Mouse (Mus musculus) embryonic facial prominence, embryonic 11.5 days (tissue): ENCODE measurements around the gene Ms4a4d. TPM values are rescaled to one million over a fixed set of nuclear protein-coding genes. Genes with fewer than 3 reads are reported as not detected.

ENCODE experiments used
- ATAC-seq: fragments of 200-750 bp; cut with Nextera tagmentation; replicated peaks from 2 replicates; pipeline ENCODE4 v1.8.0; 2017; ENCODE audit warnings: low read depth; ENCODE audit not compliant: insufficient number of reproducible peaks, low FRiP score, low TSS enrichment
- DNase-seq: peaks from one replicate; pipeline ENCODE4 v3.0.0-alpha.2; 2015; ENCODE audit warnings: low spot score
- H3K27ac ChIP-seq: fragments of 300-500 bp; sonication (generic); replicated peaks from 2 replicates; pipeline ENCODE4 v1.5.1; 2014; ENCODE audit warnings: mild to moderate bottlenecking, low read depth, low read length, control low read depth
- H3K27me3 ChIP-seq: fragments of 300-500 bp; sonication (generic); 2 replicates; pipeline ENCODE4 v1.6.1; 2014; ENCODE audit warnings: mild to moderate bottlenecking, low read length, moderate library complexity, mixed read lengths; ENCODE audit not compliant: control insufficient read depth, insufficient read depth
- H3K36me3 ChIP-seq: fragments of 300-500 bp; sonication (generic); replicated peaks from 2 replicates; pipeline ENCODE4 v1.6.1; 2014; ENCODE audit warnings: low read depth, mild to moderate bottlenecking, low read length, moderate library complexity, mixed read lengths; ENCODE audit not compliant: control insufficient read depth, insufficient read depth
- H3K4me1 ChIP-seq: fragments of 300-500 bp; sonication (generic); 2 replicates; pipeline ENCODE4 v1.6.1; 2014; ENCODE audit warnings: low read length, mixed read lengths; ENCODE audit not compliant: control insufficient read depth, insufficient read depth
- H3K4me2 ChIP-seq: fragments of 300-500 bp; sonication (generic); 2 replicates; pipeline ENCODE4 v1.6.1; 2014; ENCODE audit warnings: low read depth, mild to moderate bottlenecking, control low read depth, low read length, moderate library complexity
- H3K4me3 ChIP-seq: fragments of 300-500 bp; sonication (generic); 2 replicates; pipeline ENCODE4 v1.5.1; 2014; ENCODE audit warnings: low read depth, low read length, control low read depth
- H3K9ac ChIP-seq: fragments of 300-500 bp; sonication (generic); replicated peaks from 2 replicates; pipeline ENCODE4 v1.6.1; 2014; ENCODE audit warnings: mild to moderate bottlenecking, control low read depth, low read length
- H3K9me3 ChIP-seq: fragments of 300-500 bp; sonication (generic); replicated peaks from 2 replicates; pipeline ENCODE4 v1.6.1; 2016; ENCODE audit warnings: mild to moderate bottlenecking, low read length, inconsistent platforms, mixed read lengths; ENCODE audit not compliant: control insufficient read depth
- WGBS: fragments of 180-500 bp; shearing (Covaris S2); extraction: QIAGEN DNeasy Blood & Tissue Kit; methylation state at CpG from one replicate; pipeline ENCODE4 v1.1.7; 2014; 5-methylcytosine and 5-hydroxymethylcytosine counted together
- polyA plus RNA-seq: library from polyadenylated mRNA; unstranded; fragments of >200 nt; fragmentation: Nextera tagmentation; extraction: Ambion mirVana; gene quantifications from 2 replicates; pipeline ENCODE4 v1.2.1, GENCODE M21; 2014

The Ms4a4d gene
- polyA plus RNA-seq, 1 experiment from 2014 or later: 0.49 TPM

DNA sequence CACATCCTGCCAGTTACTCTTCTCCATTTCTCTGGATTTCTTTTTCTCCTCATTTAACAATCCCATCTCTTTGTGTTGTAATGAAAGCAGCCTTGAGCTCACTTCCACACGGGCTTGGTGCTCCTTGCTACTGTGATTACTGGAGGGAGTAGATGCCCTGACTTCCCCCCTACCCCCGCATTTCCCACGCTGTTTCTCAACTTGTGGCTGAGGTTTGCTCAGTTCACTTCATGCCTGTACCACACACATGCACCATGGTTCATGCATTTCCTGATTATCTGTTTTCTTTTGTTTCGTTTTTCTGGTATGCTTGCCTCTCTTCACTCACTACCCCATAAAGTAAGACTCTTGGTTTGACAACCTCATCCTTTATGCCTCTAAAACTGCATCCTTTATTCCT lies 52.6 kb downstream of the Ms4a4d start:
- Histone ChIP-seq H3K4me2 (no peak overlapping the region), H3K27me3 (no peaks in the 10 kb centered on the region), H3K9me3 (no peaks in the 10 kb centered on the region), H3K27ac (no peak overlapping the region), H3K4me3 (no peak overlapping the region), H3K4me1 (no peaks in the 10 kb centered on the region), H3K36me3 (no peaks in the 10 kb centered on the region), H3K9ac (no peak overlapping the region)
- DNase-seq (no peak), ATAC-seq (no peak)
- whole genome bisulfite sequencing: 66% methylated on average over 4 of the region's 4 CpGs

DNA sequence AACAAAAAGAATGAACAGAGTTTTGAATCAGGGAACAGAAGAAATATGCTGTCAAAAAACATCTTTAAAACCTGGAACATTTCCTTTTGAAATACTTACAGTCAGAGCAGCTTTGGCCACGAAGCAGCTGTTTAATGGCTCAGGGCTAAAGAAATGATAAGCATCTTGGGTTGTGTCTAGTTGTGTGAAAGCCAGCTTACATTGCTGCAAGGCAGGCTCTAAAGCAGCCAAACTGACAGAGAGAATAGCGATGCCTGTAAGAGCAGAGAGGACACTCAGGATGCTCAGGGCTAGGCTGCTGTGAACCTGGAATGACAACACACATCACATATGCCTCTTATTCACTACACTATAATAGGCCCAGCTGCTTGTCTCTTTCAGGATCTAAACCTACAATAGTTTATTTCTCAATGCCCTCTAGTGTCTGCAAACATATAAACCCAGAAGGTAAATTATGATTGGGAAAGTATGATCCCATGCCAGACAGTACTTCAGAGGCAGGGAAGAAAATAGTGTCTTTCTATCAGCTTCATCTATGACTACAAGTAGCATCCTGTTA lies 53.4 kb downstream of the Ms4a4d start:
- H3K27ac ChIP-seq: no peak overlapping the region
- no peak overlapping the region for H3K9ac ChIP-seq
- no peak overlapping the region for H3K4me2 ChIP-seq
- DNase-seq (no peak), ATAC-seq (no peak)
- H3K4me3 ChIP-seq: no peak overlapping the region
- no peaks in the 10 kb centered on the region for H3K9me3 ChIP-seq
- H3K36me3 ChIP-seq: no peaks in the 10 kb centered on the region
- 67% methylated on average over 2 of the region's 2 CpGs for WGBS
- H3K4me1 ChIP-seq: no peaks in the 10 kb centered on the region
- no peaks in the 10 kb centered on the region for H3K27me3 ChIP-seq

DNA sequence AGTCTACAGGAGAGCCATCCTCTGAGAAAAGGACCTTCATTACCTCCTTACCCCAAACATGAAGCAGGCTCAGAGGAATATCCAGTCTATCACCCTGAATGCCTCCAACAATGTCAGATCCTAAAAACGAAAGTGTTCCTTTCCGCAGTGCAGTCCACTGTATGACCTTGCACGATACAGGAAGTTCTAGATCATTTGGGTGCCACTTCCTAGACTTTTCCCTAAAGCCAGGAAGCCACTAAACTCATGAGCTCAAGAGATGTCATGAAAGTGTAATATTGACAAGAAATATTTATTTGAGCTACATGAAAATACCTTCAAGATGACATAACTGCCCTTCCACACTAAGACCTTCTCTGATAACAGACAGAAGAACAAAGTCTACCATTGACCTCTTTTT lies 64.7 kb downstream of the Ms4a4d start:
- Histone ChIP-seq H3K4me1 (no peaks in the 10 kb centered on the region), H3K9me3 (no peaks in the 10 kb centered on the region), H3K36me3 (no peaks in the 10 kb centered on the region), H3K27ac (no peak overlapping the region), H3K9ac (no peak overlapping the region), H3K4me3 (no peak overlapping the region), H3K27me3 (no peaks in the 10 kb centered on the region), H3K4me2 (no peak overlapping the region)
- WGBS: 94% methylated on average over 3 of the region's 3 CpGs
- DNase-seq (no peak), ATAC-seq (no peak)

DNA sequence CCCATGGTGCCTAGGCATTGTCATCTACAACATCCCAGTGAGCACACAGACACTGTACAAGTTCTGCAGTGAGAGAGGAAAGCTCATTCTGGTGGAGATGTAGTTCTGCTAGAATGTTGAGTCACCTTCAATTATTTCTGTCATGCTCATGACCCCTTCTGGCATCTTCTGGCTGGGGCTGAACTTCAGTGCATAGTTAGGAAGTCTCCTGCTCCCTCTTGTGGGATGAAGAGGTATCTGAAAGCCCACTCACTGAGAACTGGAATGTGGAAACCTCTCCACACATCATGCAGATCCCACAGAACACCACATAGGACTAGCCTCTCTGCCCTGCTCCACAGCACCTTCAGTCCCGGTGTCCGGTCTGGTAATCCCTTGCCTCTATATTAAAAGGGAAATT lies 65.4 kb downstream of the Ms4a4d start:
- Histone ChIP-seq H3K9ac (no peak overlapping the region), H3K4me1 (no peaks in the 10 kb centered on the region), H3K4me2 (no peak overlapping the region), H3K27me3 (no peaks in the 10 kb centered on the region), H3K36me3 (no peaks in the 10 kb centered on the region), H3K9me3 (no peaks in the 10 kb centered on the region), H3K27ac (no peak overlapping the region), H3K4me3 (no peak overlapping the region)
- ATAC-seq: no peak
- peak; percentile 6 for DNase-seq
- 89% methylated on average over 2 of the region's 2 CpGs for whole genome bisulfite sequencing

DNA sequence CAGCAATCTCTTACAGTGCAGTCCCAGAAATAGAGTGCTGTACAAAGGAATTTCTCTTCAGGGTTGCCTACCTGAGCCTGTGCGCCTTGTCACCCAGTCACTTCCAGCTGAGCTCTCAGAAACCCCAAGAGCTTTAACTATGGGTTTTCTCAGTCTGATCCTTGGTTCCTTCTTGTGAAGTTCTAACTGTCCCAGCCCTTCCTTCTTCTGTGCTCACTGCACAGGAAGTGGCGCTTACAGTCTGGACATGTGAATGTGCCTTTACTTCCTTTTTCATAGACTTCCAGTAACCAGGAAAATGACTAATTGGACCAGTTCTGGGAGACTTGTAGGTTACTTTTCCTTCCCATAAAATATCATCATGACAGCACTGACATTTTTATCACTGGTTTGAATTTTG lies 68.0 kb downstream of the Ms4a4d start, which contains the start of gene Ms4a6d:
Gene Ms4a6d, minus strand, starts transcription at position 247 of the 400 bp plus-strand sequence.
- WGBS: 91% methylated on average over 2 of the region's 2 CpGs
- Histone ChIP-seq H3K4me3 (no peak within 1 kb of the TSS), H3K36me3 (no peaks in the 10 kb centered on the region), H3K4me1 (no peaks in the 10 kb centered on the region), H3K9ac (no peak within 1 kb of the TSS), H3K9me3 (no peaks in the 10 kb centered on the region), H3K27ac (no peak within 1 kb of the TSS), H3K27me3 (no peaks in the 10 kb centered on the region), H3K4me2 (no peak within 1 kb of the TSS)
- DNase-seq (no peak), ATAC-seq (no peak)

Other genes with a start within 250 kb of the Ms4a4d start
- gene Ms4a14, start 222.3 kb upstream of the Ms4a4d start, polyA plus RNA-seq: 0.04 TPM in 1 of 2 replicates, not detected in the other
- gene Ms4a7, start 200.7 kb upstream of the Ms4a4d start, polyA plus RNA-seq: 1.7 and 2.1 TPM in 2 replicates
- gene Ms4a4a, start 161.3 kb upstream of the Ms4a4d start, polyA plus RNA-seq: 1.1 and 1.7 TPM in 2 replicates
- gene Ms4a4c, start 132.0 kb upstream of the Ms4a4d start, polyA plus RNA-seq: not detected in 2 replicates
- not detected in 2 replicates for gene Ms4a4b, start 93.2 kb upstream of the Ms4a4d start, polyA plus RNA-seq
- 1.1 and 1.5 TPM in 2 replicates for gene Ms4a6c, start 67.4 kb upstream of the Ms4a4d start, polyA plus RNA-seq
- not detected in 2 replicates for gene Gm8369, start 50.9 kb upstream of the Ms4a4d start, polyA plus RNA-seq
- 2.4 and 2.7 TPM in 2 replicates for gene Ms4a6b, start 20.3 kb upstream of the Ms4a4d start, polyA plus RNA-seq
- 2.5 and 2.7 TPM in 2 replicates for gene Ms4a6d, start 68.0 kb downstream of the Ms4a4d start, polyA plus RNA-seq
- 0.17 and 0.22 TPM in 2 replicates for gene Ms4a2, start 86.9 kb downstream of the Ms4a4d start, polyA plus RNA-seq
- gene Ms4a3, start 104.0 kb downstream of the Ms4a4d start, polyA plus RNA-seq: 0.36 and 0.52 TPM in 2 replicates
- gene Oosp2, start 123.8 kb downstream of the Ms4a4d start, polyA plus RNA-seq: not detected in 2 replicates
- gene Oosp1, start 154.3 kb downstream of the Ms4a4d start, polyA plus RNA-seq: not detected in 2 replicates
- not detected in 2 replicates for gene Oosp3, start 160.3 kb downstream of the Ms4a4d start, polyA plus RNA-seq
- gene Gif, start 210.8 kb downstream of the Ms4a4d start, polyA plus RNA-seq: not detected in 2 replicates
- 53.7 and 60.8 TPM in 2 replicates for gene Mrpl16, start 233.6 kb downstream of the Ms4a4d start, polyA plus RNA-seq